Mouse (Mus musculus) right cerebral cortex, postnatal 10 days (tissue): ENCODE results near the gene Col24a1.

Source experiments
- DNase-seq, 2 experiments: peaks; one replicate each; pipeline ENCODE4 v3.0.0; 2021; ENCODE audit warnings: low spot score in 2 of 2

Gene Col24a1

GRCm38 (mm10) chr3:145457039-145457438, 164.8 kb downstream of the Col24a1 start:
- DNase-seq = no peak

GRCm38 (mm10) chr3:145462351-145462750, 170.1 kb downstream of the Col24a1 start:
- DNase-seq = no peak

GRCm38 (mm10) chr3:145463731-145464130, 171.5 kb downstream of the Col24a1 start:
- DNase-seq = no peak

GRCm38 (mm10) chr3:145471094-145471493, 178.8 kb downstream of the Col24a1 start:
- DNase-seq = no peak

- DNase-seq = no peak
Observed at GRCm38 (mm10) chr3:145474163-145474562, 181.9 kb downstream of the Col24a1 start.

GRCm38 (mm10) chr3:145476634-145477033, 184.4 kb downstream of the Col24a1 start:
- DNase-seq = no peak

GRCm38 (mm10) chr3:145477074-145477473, 184.8 kb downstream of the Col24a1 start:
- no peak for DNase-seq

GRCm38 (mm10) chr3:145478446-145478845, 186.2 kb downstream of the Col24a1 start:
- no peak for DNase-seq

- DNase-seq = no peak
Observed at GRCm38 (mm10) chr3:145490279-145490678, 198.0 kb downstream of the Col24a1 start.

GRCm38 (mm10) chr3:145491326-145491725, 199.1 kb downstream of the Col24a1 start:
- DNase-seq = no peak

GRCm38 (mm10) chr3:145498127-145498526, 205.9 kb downstream of the Col24a1 start:
- no peak for DNase-seq

GRCm38 (mm10) chr3:145498893-145499292, 206.6 kb downstream of the Col24a1 start:
- no peak for DNase-seq

- DNase-seq = no peak
Observed at GRCm38 (mm10) chr3:145504830-145505229, 212.6 kb downstream of the Col24a1 start.

GRCm38 (mm10) chr3:145508550-145508949, 216.3 kb downstream of the Col24a1 start:
- DNase-seq = no peak

GRCm38 (mm10) chr3:145514197-145514596, 221.9 kb downstream of the Col24a1 start:
- no peak for DNase-seq

- no peak for DNase-seq
Observed at GRCm38 (mm10) chr3:145521528-145522080, 229.3 kb downstream of the Col24a1 start.

- DNase-seq = no peak
Observed at GRCm38 (mm10) chr3:145522311-145522710, 230.0 kb downstream of the Col24a1 start.

- DNase-seq = no peak
Observed at GRCm38 (mm10) chr3:145525266-145525665, 233.0 kb downstream of the Col24a1 start.

- DNase-seq = no peak
Observed at GRCm38 (mm10) chr3:145537870-145538269, 245.6 kb downstream of the Col24a1 start.

GRCm38 (mm10) chr3:145548441-145549415, 256.5 kb downstream of the Col24a1 start:
- no peak for DNase-seq

GRCm38 (mm10) chr3:145550216-145550615, 257.9 kb downstream of the Col24a1 start:
- peak; percentile 34 for DNase-seq

- DNase-seq = no peak
Observed at GRCm38 (mm10) chr3:145554388-145554787, 262.1 kb downstream of the Col24a1 start.

GRCm38 (mm10) chr3:145556206-145556605, 263.9 kb downstream of the Col24a1 start:
- no peak for DNase-seq
